Mouse (Mus musculus): ENCODE data around the gene Stk33. TPM values are rescaled to one million over a fixed set of nuclear protein-coding genes. Genes with fewer than 3 reads are reported as not detected.
"Not testable (repeated sequence)": the region's sequence is repeated elsewhere in the genome, so short reads cannot be mapped to it uniquely, and the experiment has no call there.

Gene Stk33
- not detected in 2 replicates for total RNA-seq (2017)

GRCm38 (mm10) chr7:109438781-109439591 lies at the start of gene Stk33:
Stk33 (minus strand) TSS chr7:109439081.
- peak; percentile 55 for ATAC-seq (replicated peaks; ENCODE audit: low read depth, poor library complexity, severe bottlenecking)

DNA sequence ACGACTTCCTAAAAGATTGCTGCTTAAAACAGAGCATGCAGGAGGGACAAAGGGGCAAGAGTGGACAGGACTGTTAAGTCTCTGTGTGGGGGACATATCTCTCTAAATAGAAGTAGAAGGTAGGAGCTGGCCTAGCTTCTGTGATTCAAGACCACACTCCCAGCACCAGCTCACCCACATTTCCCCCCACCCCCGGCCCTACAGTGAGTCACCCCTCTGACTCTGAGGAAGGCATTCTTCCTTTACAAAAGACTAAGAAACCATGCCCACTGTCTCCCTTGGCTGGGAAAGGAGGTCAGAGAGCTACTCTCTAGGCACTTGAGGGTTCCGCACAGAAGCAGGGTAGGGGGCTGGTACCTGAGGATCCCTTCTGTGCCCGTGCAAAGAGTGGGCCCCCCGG lies 45.3 kb upstream of the Stk33 start:
- no peak for ATAC-seq (replicated peaks; ENCODE audit: low read depth, poor library complexity, severe bottlenecking)

DNA sequence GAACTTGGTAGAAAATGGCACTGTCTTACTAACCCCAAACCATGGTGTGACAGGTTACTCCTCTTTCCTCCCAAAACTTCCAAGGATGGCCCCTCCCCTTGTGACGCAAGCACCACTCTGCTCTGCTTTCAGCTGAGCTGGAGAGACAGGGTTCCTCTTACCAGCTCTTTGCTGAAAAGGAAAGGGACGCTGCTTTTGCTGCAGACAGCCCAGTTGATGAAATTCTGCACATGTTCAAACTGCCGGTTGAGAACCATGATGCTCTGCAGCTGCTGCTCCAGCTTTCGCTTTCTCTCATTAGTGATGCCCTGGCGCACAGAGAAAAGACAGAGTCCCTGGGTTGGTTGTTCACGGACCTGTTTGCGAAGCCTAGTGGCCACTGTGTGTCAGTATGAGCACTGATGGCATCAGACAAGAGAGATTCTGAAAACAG lies 41.9 kb upstream of the Stk33 start:
- peak; percentile 67 for ATAC-seq (replicated peaks; ENCODE audit: low read depth, poor library complexity, severe bottlenecking)

DNA sequence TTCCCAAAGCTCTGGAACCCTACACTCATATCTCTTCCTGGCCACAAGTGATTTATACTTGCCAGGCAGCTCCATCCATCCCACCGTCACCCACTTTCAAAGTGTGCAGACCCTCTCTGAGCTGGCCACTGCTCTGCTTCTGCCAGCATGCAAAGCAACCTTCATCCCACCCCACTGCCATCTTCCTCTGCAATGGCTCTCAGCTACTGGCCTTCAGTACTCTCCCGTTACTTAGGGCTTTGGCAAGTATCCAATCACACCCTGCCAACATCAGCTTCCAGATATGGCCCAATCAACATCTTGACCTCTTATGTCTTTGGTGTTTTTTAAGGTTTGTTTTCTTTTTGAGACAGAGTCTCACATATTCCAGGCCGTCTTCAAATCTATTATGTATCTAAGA lies 39.0 kb upstream of the Stk33 start:
- ATAC-seq (replicated peaks; ENCODE audit: low read depth, poor library complexity, severe bottlenecking), result no peak

DNA sequence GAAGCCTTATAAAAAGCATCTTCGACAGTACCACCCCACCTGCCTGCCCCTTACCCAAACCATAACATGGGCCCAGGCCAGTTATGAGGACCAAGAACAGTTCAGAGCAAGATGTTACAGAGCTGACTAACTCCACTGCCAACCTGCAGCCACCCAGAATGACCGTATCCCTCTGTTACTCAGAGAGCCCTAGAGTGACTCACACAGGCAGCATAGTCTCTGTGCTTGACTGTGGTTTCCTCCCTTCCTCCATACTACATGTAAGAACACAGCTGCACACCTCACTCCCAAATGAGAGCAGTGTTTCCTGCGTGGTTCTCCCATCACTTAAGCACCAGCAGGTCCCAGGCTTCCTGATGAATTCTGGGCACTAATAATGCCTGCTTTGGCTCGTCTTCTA lies 31.8 kb upstream of the Stk33 start:
- ATAC-seq (replicated peaks; ENCODE audit: low read depth, poor library complexity, severe bottlenecking), result no peak

- no peak for ATAC-seq (replicated peaks; ENCODE audit: low read depth, poor library complexity, severe bottlenecking)
Measured at GRCm38 (mm10) chr7:109468262-109468701, 29.4 kb upstream of the Stk33 start.

DNA sequence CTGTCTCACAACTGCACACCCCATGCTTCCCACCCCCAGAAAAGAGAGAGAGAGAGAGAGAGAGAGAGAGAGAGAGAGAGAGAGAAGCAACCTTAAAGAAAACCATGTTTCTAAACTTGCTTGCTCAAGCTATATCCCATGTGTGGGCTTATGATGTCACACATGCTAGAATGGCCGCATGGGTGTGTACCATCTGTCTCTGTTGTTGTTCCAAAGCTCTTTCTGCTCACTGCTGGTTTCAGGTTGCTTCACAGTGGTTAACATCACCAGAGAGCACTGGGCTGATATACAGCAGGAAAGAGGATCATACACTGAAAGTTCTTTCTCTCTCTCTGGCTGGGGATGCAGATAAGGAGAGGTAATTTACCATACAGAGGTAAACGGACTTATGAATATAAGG lies 28.7 kb upstream of the Stk33 start:
- ATAC-seq (replicated peaks; ENCODE audit: low read depth, poor library complexity, severe bottlenecking), result no peak

GRCm38 (mm10) chr7:109460698-109461097 lies 21.8 kb upstream of the Stk33 start:
- no peak for ATAC-seq (replicated peaks; ENCODE audit: low read depth, poor library complexity, severe bottlenecking)

DNA sequence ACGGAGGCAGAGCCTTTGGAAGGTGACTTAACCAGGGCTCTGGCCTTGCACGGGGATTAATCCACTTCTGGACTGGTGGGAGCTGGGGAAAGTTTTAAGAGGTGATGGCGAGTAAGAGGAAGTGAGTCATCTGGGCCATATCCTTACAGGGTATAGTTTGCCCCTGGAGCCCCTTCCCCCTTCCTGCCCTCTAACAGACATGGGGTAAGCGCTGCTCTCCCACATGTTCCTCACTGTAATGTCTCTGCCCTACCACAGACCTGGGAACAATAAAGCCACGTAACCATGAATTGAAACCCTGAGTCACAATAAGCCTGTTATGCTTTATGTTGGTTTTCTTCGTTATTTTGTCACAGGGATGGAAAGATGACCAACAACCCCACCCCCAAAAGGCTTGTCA lies 17.7 kb upstream of the Stk33 start:
- peak; percentile 85 for ATAC-seq (replicated peaks; ENCODE audit: low read depth, poor library complexity, severe bottlenecking)

- ATAC-seq (replicated peaks; ENCODE audit: low read depth, poor library complexity, severe bottlenecking), result peak; percentile 56
Measured at GRCm38 (mm10) chr7:109455748-109456147, 16.9 kb upstream of the Stk33 start.

GRCm38 (mm10) chr7:109454856-109455255 lies 16.0 kb upstream of the Stk33 start:
- ATAC-seq (replicated peaks; ENCODE audit: low read depth, poor library complexity, severe bottlenecking), result no peak

DNA sequence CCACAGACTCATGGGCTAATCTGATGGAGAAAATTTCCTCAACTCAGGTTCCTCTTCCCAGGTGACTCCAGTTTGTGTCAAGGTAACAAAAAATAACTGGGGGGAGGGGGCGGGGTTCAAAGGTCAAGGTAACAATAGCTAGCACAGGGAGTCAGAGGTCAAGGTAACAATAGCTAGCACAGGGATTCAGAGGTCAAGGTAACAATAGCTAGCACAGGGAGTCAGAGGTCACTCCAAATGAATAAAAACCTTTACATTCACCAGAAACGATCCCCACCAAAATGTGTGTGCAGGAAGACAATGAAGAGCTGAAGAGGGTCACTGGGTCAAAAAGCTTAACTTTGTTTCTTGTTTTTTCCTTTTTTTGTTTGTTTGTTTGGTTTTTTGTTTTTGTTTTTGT lies 9.2 kb upstream of the Stk33 start:
- no peak for ATAC-seq (replicated peaks; ENCODE audit: low read depth, poor library complexity, severe bottlenecking)

DNA sequence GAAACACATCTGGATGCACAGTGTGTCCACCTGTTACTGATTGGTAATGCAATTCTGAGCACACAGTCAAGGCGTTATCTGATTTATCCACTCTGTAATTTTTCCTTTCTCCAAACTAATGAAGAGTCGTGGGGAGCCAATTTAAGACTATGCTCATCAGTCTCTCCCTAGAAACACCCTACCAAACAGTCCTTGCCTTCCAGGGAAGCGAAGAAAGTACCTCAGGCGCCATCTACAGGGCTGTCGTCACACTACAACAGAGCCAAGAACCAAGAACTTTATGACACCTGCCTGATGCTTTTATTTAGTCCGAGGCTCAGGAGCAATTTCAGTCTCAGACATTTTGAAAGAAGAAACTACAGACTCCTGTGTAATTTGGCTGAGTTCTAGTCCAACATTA lies 6.1 kb upstream of the Stk33 start:
- ATAC-seq (replicated peaks; ENCODE audit: low read depth, poor library complexity, severe bottlenecking), result peak; percentile 90

GRCm38 (mm10) chr7:109442739-109443138 lies 3.9 kb upstream of the Stk33 start:
- no peak for ATAC-seq (replicated peaks; ENCODE audit: low read depth, poor library complexity, severe bottlenecking)

- ATAC-seq (replicated peaks; ENCODE audit: low read depth, poor library complexity, severe bottlenecking), result no peak
Measured at GRCm38 (mm10) chr7:109440697-109441269, 1.9 kb upstream of the Stk33 start.

- ATAC-seq (replicated peaks; ENCODE audit: low read depth, poor library complexity, severe bottlenecking), result peak; percentile 56; the same call in 1 of the 2 replicates
Measured at GRCm38 (mm10) chr7:109424422-109425159, 14.3 kb downstream of the Stk33 start.

- ATAC-seq (replicated peaks; ENCODE audit: low read depth, poor library complexity, severe bottlenecking), result no peak
Measured at GRCm38 (mm10) chr7:109422803-109423202, 16.1 kb downstream of the Stk33 start.

DNA sequence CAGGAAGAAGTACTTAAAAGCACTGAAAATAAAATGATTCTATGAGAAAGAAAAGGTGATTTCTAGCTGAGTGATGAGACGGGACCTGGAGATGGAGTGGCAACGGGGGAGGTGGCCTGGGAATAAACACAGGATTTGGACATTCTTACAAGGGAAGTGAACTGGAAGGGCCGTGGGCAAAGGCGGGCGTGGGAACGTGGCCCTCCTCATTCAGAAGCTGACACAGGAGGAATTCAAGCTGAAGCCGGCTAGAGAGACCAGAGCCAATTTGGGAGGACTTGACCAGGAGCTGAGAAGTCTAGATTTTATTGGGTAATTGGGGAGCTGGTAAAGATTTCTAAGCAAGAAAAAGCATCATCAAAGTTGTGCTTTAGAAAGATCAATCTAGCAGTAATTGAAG lies 33.4 kb downstream of the Stk33 start:
- no peak for ATAC-seq (replicated peaks; ENCODE audit: low read depth, poor library complexity, severe bottlenecking)

DNA sequence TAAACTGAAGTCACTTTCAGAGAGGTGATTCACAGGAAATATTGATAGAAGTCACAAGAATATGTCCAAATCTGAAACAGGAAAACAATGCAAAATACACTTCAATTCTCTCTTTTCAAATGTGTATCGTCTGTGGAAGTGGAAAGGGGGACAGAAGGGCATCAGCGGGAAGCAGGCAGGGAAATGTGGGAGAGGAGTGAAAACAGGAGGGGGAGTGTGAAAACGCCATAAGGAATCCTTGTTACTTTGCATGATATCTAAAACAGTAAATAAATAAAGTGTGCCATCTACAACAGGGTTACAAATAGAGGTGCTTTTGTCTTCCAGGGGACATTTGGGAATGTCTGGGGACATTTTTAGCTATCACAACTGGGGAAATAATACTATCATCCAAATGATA lies 39.6 kb downstream of the Stk33 start:
- ATAC-seq (replicated peaks; ENCODE audit: low read depth, poor library complexity, severe bottlenecking), result no peak

DNA sequence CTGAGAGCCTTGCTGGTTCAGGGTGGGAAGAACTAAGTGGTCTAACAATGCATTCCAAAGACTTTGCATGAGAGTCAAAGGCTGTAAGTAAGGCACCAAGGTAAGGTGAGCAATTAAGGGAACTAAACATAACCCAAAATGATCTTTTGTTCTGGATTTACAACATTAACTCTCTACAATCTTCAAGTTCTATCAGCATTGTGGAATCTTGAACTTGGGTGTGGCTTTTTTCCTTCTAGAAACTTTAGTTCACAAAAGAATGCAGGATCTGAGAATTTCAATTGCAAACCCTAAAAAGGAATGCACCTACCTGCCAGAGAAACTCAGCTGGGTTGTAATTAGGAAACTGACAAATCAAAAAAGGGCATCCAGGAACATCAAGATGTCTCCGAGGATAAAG lies 57.8 kb downstream of the Stk33 start:
- ATAC-seq (replicated peaks; ENCODE audit: low read depth, poor library complexity, severe bottlenecking), result no peak

DNA sequence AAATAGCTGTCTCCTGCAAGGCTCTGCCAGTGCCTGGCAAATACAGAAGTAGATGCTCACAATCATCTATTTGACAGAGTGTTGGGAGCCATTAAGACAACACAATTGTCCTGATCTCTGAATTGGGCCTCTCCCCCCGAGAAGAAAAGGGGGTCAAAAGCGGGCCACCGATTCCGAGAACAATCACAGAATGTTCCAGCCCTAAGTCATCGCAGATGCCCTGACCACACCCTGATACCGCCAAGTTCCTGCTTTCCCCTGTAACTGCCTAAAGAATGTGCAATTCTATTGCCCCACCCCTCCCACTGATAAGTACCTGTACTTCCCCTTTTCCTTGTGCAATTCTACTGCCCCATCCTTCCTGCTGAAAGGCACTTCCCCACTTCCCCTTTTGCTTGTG lies 65.3 kb downstream of the Stk33 start:
- not testable (repeated sequence) for ATAC-seq (replicated peaks; ENCODE audit: low read depth, poor library complexity, severe bottlenecking)
